In genomic region chr13:45571795-45572262, GRCm38 (mm10) we compare ENCODE assay signal across 8 mouse cellular contexts.
DNase-seq lines count a peak whose midpoint lies in the region; ATAC-seq and TF ChIP-seq lines count a peak whose summit lies in the region.

No protein-coding gene starts in this region.

- no peak overlapping the region for H3K4me2 ChIP-seq in intestine, embryonic 14.5 days (ENCODE audit: low read length)

- no peaks in the 10 kb centered on the region for H3K36me3 ChIP-seq in intestine, embryonic 14.5 days (ENCODE audit: control insufficient read depth, insufficient read depth, low read length)

- H3K27ac ChIP-seq in cortical plate, adult 2 months (ENCODE audit: insufficient read depth, low read length) = no peak overlapping the region
- no peak overlapping the region for H3K27ac ChIP-seq in intestine, embryonic 14.5 days (ENCODE audit: low read depth)

- DNase-seq in adipocyte (ENCODE audit: low spot score) = peak; percentile 62
- peak; percentile 64 to 65 for DNase-seq in gastrocnemius, postnatal 36 days
- peak; percentile 93 for DNase-seq in intestine, embryonic 14.5 days (ENCODE audit: low spot score)
- peak; percentile 68 to 92 for DNase-seq in left cerebral cortex, adult 9 months (ENCODE audit: low spot score in 2 of 2)
- peak; percentile 86 for DNase-seq in mesoderm, embryonic 11.5 days (ENCODE audit: low read depth, low spot score)
- peak; percentile 80 for DNase-seq in right cerebral cortex, postnatal 25 days
- peak; percentile 71 for DNase-seq in yolk sac, embryonic 10.5 days (ENCODE audit: low spot score)

- no peak overlapping the region for H3K4me3 ChIP-seq in cortical plate, adult 2 months (ENCODE audit: insufficient read depth, low read length)
- H3K4me3 ChIP-seq in intestine, embryonic 14.5 days (ENCODE audit: low read depth, low read length) = no peak overlapping the region

- H3K9me3 ChIP-seq in intestine, embryonic 14.5 days (ENCODE audit: control insufficient read depth, low read length) = no peaks in the 10 kb centered on the region

- no peak for ATAC-seq in intestine, embryonic 14.5 days (replicated peaks; ENCODE audit: low FRiP score, low TSS enrichment, low read depth)

- H3K27me3 ChIP-seq in intestine, embryonic 14.5 days (replicated peaks; ENCODE audit: control insufficient read depth, insufficient read depth, low read length) = no peaks in the 10 kb centered on the region

- H3K9ac ChIP-seq in intestine, embryonic 14.5 days (ENCODE audit: low read length) = no peak overlapping the region

- no peak for TF ChIP-seq POLR2A in cortical plate, adult 2 months (IDR thresholded peaks at IDR 0.05; ENCODE audit: extremely low read depth, insufficient read depth, low read length)

- TF ChIP-seq CTCF in cortical plate, adult 2 months (IDR thresholded peaks at IDR 0.05; ENCODE audit: extremely low read depth, insufficient read depth, low read length) = peak; percentile 81

- intact Hi-C loops in gastrocnemius, postnatal 36 days (cut with DNase I) = loop anchor here (2.0 to 10.0 kb wide), 3 partner anchors 31 to 683 kb away; no protein-coding TSS in a partner anchor

- H3K4me1 ChIP-seq in cortical plate, adult 2 months (ENCODE audit: control insufficient read depth, insufficient read depth, low read length) = peaks cover 5% of the 10 kb centered on the region
- H3K4me1 ChIP-seq in intestine, embryonic 14.5 days (replicated peaks; ENCODE audit: control insufficient read depth, insufficient read depth, low read length) = no peaks in the 10 kb centered on the region

- WGBS in intestine, embryonic 14.5 days = 2% methylated on average over 6 of the region's 6 CpGs
